11 mouse cellular contexts compared by ENCODE assay signal in genomic region chr2:102057029-102057685, GRCm38 (mm10).
DNase-seq lines count a peak whose midpoint lies in the region; ATAC-seq lines count a peak whose summit lies in the region.
"Had no signal": no experiment of that assay in that cellular context is flagged by ENCODE, and none has a peak within 500 bp of the region (broad histone marks: within the 10 kb centered on the region; RNA-seq: fewer than 3 reads in every experiment).

No protein-coding gene starts in this region.

- no peak overlapping the region for H3K9ac ChIP-seq in intestine, embryonic 16.5 days (ENCODE audit: low read depth, low read length)
- H3K9ac ChIP-seq in intestine, embryonic 15.5 days, result no peak overlapping the region
- H3K9ac ChIP-seq in midbrain, embryonic 11.5 days (ENCODE audit: low read length), result no peak overlapping the region
- H3K9ac ChIP-seq: embryonic facial prominence, embryonic 12.5 days had no signal

- peak overlapping the region; percentile 41 for H3K27ac ChIP-seq in intestine, embryonic 16.5 days (ENCODE audit: low read length)
- H3K27ac ChIP-seq in intestine, embryonic 15.5 days, result no peak overlapping the region
- H3K27ac ChIP-seq in midbrain, embryonic 11.5 days (ENCODE audit: low read depth, low read length), result no peak overlapping the region

- H3K4me1 ChIP-seq in intestine, embryonic 16.5 days (ENCODE audit: control insufficient read depth, insufficient read depth, low read length), result peaks cover 8% of the 10 kb centered on the region
- no peaks in the 10 kb centered on the region; the same call in 1 of the 2 replicates for H3K4me1 ChIP-seq in intestine, embryonic 15.5 days (replicated peaks)
- 0 out of 2 replicates have a peak, but pooled peaks cover 2% of the 10 kb centered on the region for H3K4me1 ChIP-seq in midbrain, embryonic 11.5 days (ENCODE audit: control insufficient read depth, insufficient read depth, low read length)

- H3K27me3 ChIP-seq in intestine, embryonic 16.5 days (replicated peaks; ENCODE audit: control insufficient read depth, insufficient read depth, low read length), result no peaks in the 10 kb centered on the region
- H3K27me3 ChIP-seq in intestine, embryonic 15.5 days (replicated peaks), result no peaks in the 10 kb centered on the region
- no peaks in the 10 kb centered on the region for H3K27me3 ChIP-seq in midbrain, embryonic 11.5 days (ENCODE audit: control insufficient read depth, insufficient read depth, low read length)
- H3K27me3 ChIP-seq: embryonic facial prominence, embryonic 12.5 days; Patski had no signal

- H3K9me3 ChIP-seq in intestine, embryonic 16.5 days (ENCODE audit: control insufficient read depth, low read length), result no peaks in the 10 kb centered on the region
- no peaks in the 10 kb centered on the region for H3K9me3 ChIP-seq in intestine, embryonic 15.5 days
- H3K9me3 ChIP-seq in midbrain, embryonic 11.5 days (ENCODE audit: control insufficient read depth, low read length), result no peaks in the 10 kb centered on the region
- H3K9me3 ChIP-seq: embryonic facial prominence, embryonic 12.5 days had no signal

- DNase-seq in frontal cortex, adult 2 months (ENCODE audit: extremely low spot score in 1 of 2, low spot score in 1 of 2), result peak; percentile 57 to 68
- peak; percentile 33 for DNase-seq in skeletal muscle tissue, adult 2 months (ENCODE audit: low read depth, low spot score)
- DNase-seq in midbrain, embryonic 11.5 days (ENCODE audit: low spot score, missing footprints), result no peak
- DNase-seq in kidney, postnatal 36 days, result no peak

- WGBS in intestine, embryonic 16.5 days, result 45% methylated on average over 9 of the region's 9 CpGs
- 35% methylated on average over 9 of the region's 9 CpGs for WGBS in intestine, embryonic 15.5 days
- WGBS in midbrain, embryonic 11.5 days, result 78% methylated on average over 9 of the region's 9 CpGs

- H3K36me3 ChIP-seq in intestine, embryonic 16.5 days (ENCODE audit: control insufficient read depth, insufficient read depth, low read length), result 0 out of 2 replicates have a peak, but pooled peaks cover 2% of the 10 kb centered on the region
- H3K36me3 ChIP-seq in intestine, embryonic 15.5 days, result no peaks in the 10 kb centered on the region
- no peaks in the 10 kb centered on the region for H3K36me3 ChIP-seq in midbrain, embryonic 11.5 days (ENCODE audit: control insufficient read depth, insufficient read depth, low read length)

- no peak overlapping the region for H3K4me2 ChIP-seq in intestine, embryonic 16.5 days (ENCODE audit: low read depth, low read length)
- H3K4me2 ChIP-seq in intestine, embryonic 15.5 days (replicated peaks), result no peak overlapping the region
- H3K4me2 ChIP-seq in midbrain, embryonic 11.5 days, result no peak overlapping the region
- H3K4me2 ChIP-seq: embryonic facial prominence, embryonic 12.5 days had no signal

- ATAC-seq in intestine, embryonic 16.5 days, result no peak
- no peak for ATAC-seq in intestine, embryonic 15.5 days
- ATAC-seq in CD4-positive, CD25-positive, alpha-beta regulatory T cell, adult 4 months, result peak; percentile 49
- ATAC-seq in midbrain, embryonic 11.5 days (ENCODE audit: low FRiP score), result no peak
- ATAC-seq in erythroblast, adult 5-6 weeks (replicated peaks; ENCODE audit: low FRiP score, poor library complexity, severe bottlenecking), result no peak
- ATAC-seq: inflammation-experienced regulatory T-cells, adult 6 months; Patski had no signal

- H3K4me3 ChIP-seq in intestine, embryonic 16.5 days (ENCODE audit: low read length), result no peak overlapping the region
- no peak overlapping the region for H3K4me3 ChIP-seq in intestine, embryonic 15.5 days (replicated peaks)
- H3K4me3 ChIP-seq in midbrain, embryonic 11.5 days (ENCODE audit: low read depth, low read length), result no peak overlapping the region
- H3K4me3 ChIP-seq: embryonic facial prominence, embryonic 12.5 days had no signal

Comparison
In these comparisons a context has a peak if more than half of its experiments do, and no peak if none do; other contexts are left out.
1. DNase-seq: peak in frontal cortex, adult 2 months (2 of 2) and skeletal muscle tissue, adult 2 months (single experiment); none in midbrain, embryonic 11.5 days (single experiment) and kidney, postnatal 36 days (0 of 2).